Mouse (Mus musculus): Measurements from ENCODE around the gene Cideb.

The Cideb gene

DNA sequence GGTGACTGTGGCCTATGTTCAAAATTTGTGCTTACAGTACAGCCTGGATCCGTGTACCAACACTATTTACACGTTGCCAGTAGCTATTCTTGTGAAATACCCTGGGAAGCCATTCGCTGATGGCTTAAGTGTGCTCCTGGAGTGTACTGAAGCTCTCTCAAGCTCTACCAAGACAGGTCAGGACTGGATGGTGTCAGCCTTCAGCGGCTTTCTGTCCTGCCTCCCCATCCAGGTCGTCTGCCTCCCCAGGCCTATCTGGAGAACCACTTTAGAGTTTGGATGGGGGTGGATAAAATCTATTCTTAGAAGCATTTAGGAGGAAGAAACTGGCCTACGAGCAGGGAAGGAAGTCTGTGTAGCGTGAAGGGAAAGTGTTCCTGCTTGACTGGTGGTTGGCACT is 4.9 kb upstream of the Cideb start:
- DNase-seq (ENCODE audit: low spot score): no peak

DNA sequence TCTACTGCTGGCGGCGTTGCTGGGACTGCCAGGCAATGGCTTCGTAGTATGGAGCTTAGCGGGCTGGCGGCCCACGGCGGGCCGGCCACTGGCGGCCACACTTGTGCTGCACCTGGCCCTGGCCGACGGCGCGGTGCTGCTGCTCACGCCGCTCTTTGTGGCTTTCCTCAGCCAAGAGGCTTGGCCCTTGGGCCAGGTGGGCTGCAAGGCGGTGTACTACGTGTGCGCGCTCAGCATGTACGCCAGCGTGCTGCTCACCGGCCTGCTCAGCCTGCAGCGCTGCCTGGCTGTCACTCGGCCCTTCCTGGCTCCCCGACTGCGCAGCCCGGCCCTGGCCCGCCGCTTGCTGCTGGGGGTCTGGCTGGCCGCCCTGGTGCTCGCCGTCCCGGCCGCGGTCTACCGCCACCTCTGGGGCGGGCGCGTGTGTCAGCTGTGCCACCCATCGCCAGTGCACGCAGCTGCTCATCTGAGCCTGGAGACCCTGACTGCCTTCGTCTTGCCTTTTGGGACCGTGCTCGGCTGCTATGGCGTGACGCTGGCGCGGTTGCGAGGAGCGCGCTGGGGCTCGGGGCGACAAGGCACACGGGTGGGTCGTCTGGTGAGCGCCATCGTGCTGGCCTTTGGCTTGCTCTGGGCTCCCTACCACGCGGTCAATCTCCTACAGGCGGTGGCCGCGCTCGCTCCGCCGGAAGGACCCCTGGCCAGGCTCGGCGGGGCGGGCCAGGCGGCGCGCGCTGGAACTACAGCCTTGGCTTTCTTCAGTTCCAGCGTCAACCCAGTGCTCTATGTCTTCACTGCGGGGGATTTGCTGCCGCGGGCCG is 4.0 kb upstream of the Cideb start:
- peak; percentile 43 for DNase-seq (ENCODE audit: low spot score)

DNA sequence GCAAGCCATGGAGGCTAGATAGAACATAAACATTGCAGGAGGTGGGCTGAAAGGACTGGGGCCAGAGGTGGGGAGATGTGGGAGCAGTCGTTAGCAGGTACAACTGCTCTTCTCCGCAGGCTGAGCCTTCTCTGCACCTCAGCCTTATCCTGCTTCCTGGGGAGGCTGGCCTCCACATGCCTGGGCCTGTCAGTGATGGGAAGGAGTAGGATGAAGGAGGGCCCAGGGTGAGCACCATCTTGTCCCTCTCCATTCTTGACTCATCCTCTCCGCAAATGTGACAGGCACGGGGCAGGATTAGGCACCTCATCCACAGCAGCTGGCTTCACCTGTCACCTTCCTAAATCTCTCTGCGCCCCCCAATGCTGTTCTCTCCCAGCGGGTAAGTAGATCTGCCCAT is 2.9 kb upstream of the Cideb start, which contains the start of gene Ltb4r2:
Gene Ltb4r2 (plus strand): TSS at position 266 of the 400 bp plus-strand sequence.
- DNase-seq (ENCODE audit: low spot score): no peak

DNA sequence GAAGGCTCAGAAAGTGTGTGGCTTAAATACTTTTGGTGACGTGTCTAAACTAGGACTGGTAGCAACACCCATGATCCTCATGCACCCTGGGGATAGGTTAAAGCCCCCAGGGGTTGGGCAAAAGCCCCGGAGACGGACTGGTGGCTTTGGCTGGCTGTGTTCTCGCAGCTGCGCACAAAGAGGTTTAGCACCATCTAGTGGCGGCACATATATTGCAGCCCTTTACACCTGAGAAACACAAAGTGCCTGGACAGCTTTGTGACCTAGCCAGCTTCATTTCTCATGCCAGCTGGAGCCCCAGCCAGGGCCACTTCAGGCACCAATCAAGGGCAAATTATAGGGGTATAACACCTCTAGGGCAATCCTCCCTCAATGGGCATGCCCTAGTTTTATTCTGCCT is 1.9 kb upstream of the Cideb start:
- peak; percentile 77 for DNase-seq (ENCODE audit: low spot score)

DNA sequence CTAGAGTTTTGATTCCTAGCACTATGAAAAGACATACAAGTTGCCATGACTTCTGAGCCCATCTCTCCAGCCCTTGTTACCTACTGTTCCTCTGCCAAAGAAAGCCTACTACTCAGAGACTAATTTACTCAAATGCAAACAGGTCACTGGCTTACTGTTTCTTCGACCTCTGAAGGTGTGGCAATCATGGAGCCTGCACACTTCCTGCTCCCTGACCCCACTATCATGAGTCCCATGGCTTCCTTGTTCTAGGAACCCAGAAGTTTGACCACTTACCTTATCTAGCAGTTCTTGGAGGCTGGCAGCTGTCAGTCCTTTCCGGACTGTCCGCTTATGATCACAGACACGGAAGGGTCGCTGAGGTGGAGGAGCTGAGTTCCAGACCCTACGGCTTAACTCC is 692 bp downstream of the Cideb start:
- no peak for DNase-seq (ENCODE audit: low spot score)

DNA sequence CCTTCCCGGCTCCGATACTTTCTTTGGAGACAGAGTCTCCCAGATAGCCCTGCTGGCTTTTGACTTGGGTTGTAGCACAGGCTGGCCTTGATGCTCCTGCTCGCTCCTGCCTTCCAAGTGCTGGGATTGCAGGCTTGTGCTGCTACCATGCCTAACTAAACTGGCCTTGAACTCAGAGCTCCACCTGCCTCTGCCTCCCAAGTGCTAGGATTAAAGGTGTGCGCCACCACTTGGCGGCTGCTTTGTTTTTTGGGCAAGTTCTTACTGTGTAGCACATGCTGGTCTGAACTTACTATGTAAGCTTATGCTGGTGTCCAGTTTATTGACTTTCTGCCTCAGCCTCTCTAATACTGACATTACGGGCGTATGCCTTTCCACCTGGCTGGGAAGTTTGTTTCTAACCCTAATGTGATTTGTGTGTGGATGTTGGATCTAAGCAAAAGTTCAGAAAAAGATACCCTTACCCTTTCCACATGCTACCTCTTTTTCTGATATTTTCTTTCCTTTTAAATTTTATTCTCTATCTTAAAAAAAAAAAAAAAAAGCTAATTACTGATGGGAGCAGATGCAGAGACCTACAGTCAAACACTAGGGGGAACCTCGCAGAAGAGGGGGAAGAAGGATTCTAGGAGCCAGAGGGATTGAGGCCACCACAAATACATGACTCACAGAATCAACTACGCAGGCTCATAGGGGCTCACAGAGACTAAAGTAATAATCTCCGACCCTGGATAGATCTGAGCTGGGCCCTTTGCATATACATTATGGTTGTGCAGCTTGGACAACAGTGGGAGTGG is 11.0 kb downstream of the Cideb start:
- DNase-seq (ENCODE audit: low spot score): no peak

DNA sequence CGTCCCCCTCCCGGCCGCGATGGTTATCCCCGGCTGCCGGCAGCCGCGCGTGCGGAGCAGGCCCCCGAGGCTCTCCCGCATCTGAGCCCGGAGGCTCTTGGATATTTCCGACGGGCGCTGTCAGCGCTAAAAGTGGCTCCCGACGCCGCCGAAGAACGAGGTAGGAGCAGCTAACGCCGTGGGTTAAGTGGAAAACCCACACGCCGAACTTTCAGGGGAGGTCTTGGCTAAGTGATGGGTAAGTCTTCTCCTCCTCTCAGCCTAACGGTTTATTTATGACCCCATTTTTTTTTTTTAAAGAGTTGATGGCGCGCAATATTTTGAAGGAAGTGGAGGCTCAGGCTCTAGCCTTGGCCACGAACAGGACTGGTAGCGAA is 12.4 kb downstream of the Cideb start:
- DNase-seq (ENCODE audit: low spot score): no peak

DNA sequence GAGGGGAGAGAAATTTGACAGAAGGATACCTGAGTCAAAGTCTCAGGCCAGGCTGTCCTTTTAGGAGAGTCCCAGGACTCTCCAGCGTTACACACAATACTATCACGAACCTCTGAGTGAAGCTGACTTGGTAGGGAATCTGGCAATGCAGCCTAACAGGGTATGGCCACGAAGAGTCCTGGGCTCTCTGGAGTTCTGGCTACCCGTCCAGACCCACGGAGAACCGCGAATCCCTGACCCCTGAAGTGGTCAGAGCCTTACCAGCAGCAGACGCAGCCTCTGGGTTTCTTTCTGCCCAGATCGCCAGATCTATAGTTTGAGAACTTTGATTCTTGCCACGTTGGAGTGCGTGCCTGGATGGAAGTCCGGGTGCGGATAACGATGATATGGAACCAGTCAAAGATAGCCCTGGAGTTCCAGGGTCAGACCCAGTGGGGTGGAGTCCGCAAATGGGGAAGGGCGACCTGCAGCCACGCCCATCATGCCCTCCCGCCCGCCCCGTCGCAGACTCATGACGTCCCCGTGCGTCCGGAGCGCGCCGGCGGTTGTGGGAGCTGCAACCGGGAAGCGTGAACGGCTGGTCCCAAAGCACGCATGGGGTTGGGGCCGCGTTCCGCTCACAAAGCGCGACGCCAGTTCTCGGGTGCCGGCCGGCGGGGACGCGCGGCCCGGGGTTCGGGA is 12.9 kb downstream of the Cideb start, which contains the start of the genes Dhrs1 and Nop9:
Gene Dhrs1 (minus strand): TSS at position 511 of the 681 bp plus-strand sequence.
Gene Nop9 (plus strand): TSS at position 514 of the 681 bp plus-strand sequence.
- DNase-seq (ENCODE audit: low spot score): peak; percentile 90

DNA sequence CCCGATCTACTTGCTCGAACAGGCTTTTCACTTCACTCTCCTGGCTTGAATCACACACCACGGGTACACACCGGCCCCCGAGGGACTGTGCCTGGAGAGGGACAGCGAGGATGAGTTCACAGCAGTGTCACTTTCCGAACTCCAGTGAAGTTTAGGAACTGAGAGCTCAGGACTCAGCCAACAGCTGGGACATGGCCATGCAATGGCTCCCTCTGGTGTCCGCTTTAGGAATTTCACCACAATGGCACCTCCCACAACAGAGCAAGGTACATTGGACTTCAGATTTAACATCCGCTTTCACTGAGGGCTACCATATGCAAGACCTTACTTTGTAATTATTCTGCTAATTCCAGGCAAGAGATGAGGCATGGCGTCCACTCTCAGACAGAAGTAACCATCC is 14.5 kb downstream of the Cideb start:
- peak; percentile 69 for DNase-seq (ENCODE audit: low spot score)

DNA sequence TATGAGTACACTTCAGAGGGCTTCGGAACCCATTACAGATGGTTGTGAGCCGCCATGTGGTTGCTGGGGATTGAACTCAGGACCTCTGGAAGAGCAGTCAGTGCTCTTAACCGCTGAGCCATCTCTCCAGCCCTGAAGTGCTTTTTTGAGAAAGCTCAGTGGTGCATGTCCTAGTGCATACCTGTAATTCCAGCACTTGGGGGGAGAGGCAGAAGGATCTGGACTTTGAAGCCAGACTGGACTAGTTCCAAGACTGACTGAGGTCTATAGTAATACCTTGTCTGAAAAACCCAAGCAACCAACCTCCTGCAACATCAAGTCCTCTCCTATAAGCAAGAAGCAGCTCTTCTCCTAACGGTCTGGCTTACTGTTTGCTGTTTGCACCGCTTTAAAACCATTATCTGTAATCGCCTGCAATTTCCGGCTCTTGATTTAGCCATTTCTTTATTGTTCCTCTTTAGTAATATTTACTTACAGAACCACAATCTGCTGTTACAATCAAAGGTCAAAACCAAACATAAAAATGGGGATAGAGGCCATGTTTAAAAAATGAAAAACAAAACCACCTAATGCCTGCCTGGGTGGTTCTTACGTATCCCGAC is 21.1 kb downstream of the Cideb start:
- no peak for DNase-seq (ENCODE audit: low spot score)

DNA sequence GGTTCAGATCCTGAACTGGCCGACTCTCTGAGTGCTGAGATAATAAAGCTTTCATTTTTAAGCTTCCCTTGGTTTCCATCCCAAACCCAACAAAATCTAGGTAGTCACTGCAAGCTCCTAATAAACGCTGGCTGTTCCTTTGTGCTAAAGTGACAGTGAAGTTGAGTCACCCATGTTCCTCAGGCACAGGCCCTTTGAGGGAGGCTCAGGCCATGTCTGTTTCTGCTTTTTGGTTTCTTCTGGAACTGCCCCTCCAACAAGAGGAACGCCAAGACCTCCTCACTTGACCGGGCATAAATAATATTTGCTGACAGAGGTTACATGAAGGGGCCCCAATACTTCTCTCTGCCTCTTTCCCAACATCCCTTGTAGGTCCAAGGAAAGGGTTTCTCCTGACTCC is 22.5 kb downstream of the Cideb start:
- no peak for DNase-seq (ENCODE audit: low spot score)

DNA sequence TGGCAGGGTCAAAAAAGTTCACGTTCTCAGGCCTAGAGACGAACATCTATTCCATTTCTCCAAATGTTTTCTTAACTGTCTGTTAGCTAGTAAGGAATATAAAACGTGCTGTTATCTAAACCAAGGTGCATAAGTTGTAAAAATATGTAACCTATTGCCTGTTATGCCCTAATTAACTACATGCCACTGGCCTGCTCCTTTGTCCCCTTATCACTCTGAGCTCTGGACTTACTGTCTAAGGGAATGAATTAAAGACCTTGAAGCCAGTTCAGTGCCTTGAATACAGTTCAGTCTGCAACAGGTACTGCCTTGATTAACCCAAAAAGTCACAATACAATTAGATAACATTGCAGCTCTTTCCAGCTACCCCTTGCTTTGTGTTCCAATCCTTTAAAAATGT is 22.9 kb downstream of the Cideb start:
- no peak for DNase-seq (ENCODE audit: low spot score)

DNA sequence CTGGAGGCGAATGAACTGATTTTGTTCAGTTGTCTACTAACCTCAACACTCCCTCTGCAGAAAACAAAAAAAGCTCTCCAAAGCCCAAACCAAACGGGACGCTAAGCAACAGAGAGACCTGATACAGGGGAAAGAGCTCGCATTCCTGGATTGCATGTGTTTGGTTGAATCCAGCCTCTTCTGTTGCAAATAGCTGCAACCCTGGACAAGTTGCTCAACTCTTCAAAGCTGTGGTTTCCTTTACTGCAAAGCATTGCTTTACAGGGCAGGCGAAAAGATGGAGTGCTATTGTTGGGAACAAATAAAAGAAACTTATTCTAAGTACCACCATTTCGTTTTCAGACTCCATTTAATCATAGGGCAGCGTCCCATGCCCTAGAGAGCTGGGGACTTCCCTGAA is 23.4 kb downstream of the Cideb start:
- DNase-seq (ENCODE audit: low spot score): no peak

DNA sequence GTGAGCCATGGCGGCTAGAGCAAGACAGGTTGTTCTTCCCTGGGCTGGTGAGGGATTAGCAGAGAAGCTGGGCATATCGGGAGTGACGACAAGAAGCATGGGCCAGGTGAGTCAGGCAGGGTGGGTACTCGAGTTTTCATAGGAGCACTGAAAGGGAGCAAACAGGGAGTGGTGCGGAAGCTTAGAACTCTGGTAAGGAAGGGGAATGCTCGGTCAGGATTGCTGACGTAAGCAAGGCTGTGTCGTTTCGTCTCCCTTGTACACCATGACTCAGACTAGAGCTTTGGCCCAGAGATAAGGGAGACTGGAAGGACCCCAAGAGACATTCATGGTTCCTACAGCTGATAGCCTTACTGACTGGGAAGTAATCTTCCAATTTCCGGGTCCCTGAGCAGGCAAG is 24.4 kb downstream of the Cideb start:
- no peak for DNase-seq (ENCODE audit: low spot score)

DNA sequence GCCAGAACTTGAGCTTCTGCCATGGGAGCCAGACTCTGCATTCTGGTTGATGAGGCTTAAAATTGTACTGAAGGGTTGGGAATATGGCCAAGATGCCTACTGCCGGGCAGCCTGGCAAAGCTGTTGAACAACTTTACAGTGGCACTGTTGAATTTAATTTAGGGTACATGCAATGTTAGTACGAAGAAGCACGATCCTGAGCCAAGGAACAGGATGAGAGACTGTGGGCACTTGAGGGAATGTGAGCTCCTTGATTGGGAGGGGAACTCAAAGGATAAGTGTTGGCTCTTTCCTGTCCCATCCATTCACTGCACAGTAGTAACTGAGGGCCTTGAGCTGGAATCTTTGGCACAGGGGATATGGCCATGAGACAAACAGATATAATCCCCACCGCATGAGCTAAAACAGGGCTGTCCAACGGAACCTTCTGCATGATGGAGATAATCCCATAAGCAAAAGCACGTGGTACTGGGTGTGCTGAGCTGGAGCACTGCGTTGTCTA is 27.7 kb downstream of the Cideb start:
- DNase-seq (ENCODE audit: low spot score): no peak

DNA sequence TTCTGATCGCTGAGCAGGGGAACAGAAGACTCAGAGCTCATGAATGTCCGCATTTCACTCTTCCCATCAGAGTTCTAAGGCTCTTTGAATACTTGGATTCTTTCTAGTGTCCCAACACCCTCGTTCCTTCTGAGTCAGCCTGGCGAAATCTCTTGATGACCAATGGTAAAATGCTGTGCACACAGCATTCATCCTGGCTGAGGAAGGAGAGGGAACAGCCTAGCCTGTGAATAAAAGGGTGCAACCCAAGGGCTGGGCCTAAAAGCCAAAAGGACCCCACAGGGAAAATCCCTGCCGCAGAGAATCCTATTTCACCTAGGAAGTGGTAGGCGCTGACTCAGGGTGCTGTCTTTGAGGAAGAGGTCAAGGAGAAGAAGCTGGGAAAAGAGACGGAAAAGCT is 28.1 kb downstream of the Cideb start:
- DNase-seq (ENCODE audit: low spot score): no peak

DNA sequence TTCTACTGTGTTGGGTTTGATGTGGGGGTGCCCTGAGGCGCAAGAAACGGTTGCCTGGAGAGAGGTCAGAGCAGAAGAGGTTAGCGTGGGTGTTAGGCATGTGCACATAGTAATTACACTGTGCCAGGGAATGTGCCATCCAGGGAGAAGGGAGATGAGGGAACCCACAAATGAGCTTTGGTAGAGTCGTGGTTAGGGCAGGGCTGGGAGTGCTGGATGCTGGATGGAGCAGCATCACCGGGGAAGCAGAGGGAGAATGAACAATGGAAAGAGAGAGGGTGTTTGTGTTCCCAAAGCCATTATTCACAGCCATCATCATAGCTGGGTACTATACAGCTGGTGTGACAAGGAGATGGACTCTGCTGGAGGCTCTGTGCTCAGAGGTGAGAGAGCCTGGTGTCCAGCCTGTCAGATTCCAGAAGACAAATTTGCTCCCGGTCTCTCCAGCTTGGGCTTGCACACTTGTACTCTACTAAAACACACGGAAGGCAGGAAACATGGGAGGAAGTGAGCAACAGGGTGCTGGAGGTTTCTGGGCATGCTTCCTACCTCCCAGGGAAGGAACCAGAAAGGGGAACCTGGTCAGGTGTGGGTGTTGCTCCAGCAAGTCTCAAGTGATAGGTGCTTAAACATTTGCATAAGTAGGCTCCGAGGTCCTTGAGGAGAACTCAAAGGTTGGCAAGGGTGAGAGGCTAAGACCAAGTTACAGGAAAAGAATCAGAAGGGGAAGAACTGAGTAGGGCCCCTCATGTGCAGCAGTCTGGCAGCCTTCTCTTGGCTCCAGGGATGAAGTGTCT is 30.2 kb downstream of the Cideb start:
- DNase-seq (ENCODE audit: low spot score): no peak

DNA sequence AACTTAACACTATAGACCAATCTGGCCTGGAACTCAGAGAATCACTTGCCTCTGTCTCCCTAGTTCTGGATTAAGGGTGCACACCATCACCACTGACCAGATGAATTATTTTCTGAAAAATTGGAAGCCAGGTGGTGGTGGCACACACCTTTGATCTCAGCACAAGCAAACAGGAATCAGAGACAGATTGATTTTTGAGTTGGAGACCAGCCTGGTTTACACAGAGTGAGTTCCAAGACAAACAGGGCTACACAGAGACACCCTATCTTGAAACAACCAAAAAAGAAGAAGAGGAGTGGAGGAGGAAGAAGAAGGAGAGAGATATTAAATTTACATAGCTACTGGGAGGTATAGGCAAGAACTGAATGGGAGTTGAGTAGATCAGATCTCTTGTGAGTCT is 32.0 kb downstream of the Cideb start:
- DNase-seq (ENCODE audit: low spot score): no peak

DNA sequence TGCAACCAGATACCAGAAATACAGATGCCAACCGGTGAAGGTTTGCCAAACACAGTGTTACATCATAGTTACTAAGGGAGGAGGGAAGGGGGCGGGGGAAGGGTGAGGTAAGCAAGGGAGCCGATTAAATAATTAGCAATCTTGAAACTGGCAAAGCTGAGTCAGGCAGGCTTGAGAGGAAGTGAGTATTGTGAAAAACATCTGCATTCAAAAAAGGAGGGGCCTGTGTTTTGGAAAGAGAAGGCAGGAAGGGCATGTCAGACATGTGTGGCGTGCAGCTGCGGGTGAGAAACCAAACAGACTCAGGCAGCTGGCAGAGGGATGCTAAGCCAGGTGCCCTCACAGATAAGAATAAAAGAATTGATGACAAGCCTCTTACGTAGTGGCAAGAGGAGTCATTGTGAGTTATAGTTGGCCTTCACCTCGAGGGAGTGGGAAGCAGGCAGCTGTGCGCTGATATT is 33.8 kb downstream of the Cideb start:
- DNase-seq (ENCODE audit: low spot score): no peak

DNA sequence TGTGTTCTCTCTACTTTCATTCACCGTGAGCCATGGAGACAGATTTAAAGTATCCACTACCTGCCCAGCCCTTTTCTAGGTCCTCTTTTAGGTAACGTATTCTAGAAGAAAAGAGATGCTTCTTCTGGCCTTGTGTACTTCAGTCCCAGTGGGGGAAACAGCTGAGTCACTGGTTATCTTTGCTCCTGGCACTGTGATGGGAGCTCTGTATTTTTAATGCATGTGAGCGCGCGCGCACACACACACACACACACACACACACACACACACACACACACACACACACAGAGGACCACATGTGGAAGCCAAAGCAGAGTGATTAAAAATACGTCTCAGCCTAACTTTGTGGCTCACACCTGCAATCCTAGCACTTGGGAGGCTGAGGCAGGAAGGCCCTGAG is 34.8 kb downstream of the Cideb start:
- DNase-seq (ENCODE audit: low spot score): no peak

DNA sequence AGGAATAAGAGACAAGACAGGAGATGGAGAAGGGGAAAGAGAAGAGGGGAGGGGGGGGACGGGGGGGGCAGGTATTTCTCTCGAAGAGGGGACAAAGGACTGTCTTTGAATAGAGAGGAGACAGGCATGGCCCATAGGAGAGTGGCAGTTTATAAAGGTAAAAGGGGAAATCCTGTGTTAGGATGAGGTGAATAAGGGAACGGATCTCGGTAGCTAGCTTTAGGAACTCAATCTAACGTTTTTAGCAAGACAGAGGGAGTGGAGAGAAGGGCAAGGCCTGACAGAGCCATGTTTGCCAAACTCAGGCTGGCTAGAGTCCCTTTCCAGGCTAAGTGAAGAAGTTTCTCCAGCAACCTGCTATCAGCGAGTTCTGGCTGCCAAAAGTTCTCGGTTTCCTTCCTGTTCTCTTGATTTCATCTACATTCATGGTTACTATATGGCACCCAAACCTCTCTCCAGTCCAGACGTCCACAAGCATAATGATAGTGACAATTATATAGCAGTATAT is 35.8 kb downstream of the Cideb start:
- DNase-seq (ENCODE audit: low spot score): no peak

Data from testis, postnatal 14 days (tissue).